Mouse (Mus musculus): ENCODE results near the gene Jmjd8. TPM values are rescaled to one million over a fixed set of nuclear protein-coding genes. Genes with fewer than 3 reads are reported as not detected.

Jmjd8 gene
- polyA plus RNA-seq (2015; fragmentation: Nextera tagmentation; extraction: Ambion mirVana): 29.1 and 29.4 TPM in 2 replicates

DNA sequence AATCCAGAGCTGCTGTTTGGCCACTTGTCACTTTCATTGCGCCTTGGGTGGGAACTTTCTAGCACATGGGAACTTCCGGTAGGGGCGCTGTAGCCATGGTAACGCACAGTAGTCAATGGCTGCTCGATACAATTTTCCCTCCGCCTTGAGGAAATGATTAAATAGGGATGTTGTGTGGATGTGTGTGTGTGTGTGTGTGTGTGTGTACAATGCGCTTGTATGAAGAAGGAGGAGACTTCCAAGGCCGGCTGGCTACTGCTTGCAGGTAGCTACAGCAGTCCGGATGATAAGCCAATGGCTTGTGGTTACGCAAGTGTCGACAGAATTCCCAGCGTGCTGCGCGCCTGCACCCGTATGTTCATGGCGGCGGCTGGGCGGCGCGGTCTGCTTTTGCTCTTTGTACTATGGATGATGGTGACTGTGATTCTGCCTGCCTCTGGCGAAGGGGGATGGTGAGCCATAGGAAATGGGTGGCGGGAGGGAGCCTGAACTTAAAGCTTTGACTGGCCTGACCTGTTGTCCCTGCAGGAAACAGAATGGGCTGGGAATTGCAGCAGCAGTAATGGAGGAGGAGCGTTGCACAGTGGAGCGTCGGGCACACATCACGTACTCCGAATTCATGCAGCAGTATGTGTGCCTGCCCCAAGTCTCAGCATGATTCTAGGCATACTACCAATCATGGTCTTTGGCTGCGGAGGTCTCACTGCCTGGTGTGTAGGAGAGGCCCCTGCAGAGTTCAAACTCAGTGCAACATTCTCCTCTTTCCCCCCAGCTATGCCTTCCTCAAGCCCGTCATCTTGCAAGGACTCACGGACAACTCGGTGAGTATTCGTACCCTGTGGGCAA is at the start of gene Jmjd8:
Gene Jmjd8, plus strand, starts transcription at position 156 of the 846 bp plus-strand sequence.

DNA sequence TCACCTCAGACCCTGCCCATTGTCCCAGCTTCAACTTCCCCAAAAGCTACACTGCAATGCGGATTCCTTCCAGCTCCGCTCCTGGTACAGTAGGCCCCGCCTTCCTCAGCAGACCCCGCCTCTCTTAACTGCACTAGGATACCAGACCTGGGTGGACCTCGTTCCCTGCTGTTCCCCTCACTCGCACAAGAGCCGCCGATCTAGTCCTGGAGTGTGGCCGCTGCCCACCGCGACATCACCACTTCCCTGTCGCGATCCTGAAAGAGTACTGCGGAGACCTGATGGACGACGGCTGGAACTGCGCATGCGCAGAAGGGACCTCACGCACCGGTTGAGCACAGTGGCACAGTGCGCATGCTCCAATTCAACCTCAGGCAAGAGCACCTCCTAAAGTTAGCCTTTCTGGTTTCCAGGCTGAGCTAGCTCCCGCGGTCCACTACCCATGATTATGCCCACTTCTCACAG is 43.4 kb upstream of the Jmjd8 start, which contains the start of gene Haghl:
Gene Haghl, minus strand, starts transcription at position 393 of the 465 bp plus-strand sequence.

DNA sequence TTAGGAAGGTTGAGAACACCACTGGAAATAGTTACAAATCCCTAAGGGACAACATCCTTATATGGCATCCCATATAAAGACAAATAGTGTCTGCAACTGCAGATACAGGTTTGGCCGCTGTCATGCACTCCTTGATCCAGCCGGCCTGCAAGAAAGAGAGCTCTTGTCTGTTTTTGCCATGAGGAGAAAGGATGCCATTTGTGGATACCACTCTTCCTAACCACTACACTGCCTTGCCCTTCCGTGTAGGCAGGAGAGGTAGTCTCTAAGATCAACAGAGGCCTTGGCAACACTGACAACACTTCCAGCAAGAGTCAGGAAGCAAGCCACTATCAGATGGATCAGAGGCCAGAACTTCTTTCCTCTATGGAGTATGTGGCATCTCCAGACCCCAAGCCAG is 42.4 kb upstream of the Jmjd8 start, which contains the start of gene Ccdc78:
Gene Ccdc78, plus strand, starts transcription at position 301 of the 400 bp plus-strand sequence.

DNA sequence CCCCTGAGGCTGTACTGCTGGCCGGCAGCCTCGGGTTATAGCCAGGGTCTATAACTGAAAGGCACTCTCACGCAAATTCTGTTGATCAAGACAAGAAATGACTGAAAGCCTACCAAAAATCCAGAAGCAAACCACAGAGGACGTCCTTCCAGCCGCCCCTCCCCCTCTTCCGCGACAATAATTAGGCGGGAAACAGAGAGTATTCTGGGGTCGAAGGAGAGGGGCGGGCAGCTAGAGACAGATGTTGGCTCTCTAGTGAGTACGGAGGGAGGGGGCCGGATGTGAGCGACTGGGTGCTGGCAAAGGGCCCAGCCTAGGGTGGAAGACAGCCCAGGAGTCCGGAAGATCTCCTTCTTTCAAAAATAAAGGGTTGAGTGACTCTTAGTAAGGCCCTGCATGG is 36.1 kb upstream of the Jmjd8 start, which contains the start of gene Fam173a:
Gene Fam173a, minus strand, starts transcription at position 287 of the 400 bp plus-strand sequence.

DNA sequence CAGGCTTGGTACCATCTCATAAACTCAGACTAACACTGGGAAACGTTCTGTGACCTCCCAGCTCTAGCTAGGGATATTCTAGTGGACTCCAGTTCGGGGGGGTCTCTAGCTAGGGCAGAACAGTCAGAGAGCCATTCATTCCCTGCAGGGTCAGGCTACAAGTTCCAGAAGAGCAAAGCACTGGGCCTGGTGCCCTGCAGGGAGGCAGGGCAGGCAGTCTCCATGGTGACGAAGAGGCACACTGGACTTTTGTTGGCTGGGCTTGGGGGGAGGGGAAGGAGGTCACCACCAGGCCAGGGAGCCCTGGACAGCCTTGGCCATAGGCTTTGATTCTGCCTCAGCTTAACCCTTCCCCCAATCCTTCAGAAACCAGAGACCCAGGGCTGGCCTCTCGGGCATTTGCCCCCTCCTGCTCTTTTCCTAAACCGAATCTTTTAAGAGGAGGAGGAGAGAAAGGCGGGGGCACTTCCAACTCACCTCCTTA is 33.0 kb upstream of the Jmjd8 start, which contains the start of gene AC134908.4:
Gene AC134908.4, minus strand, starts transcription at position 51 of the 484 bp plus-strand sequence.

DNA sequence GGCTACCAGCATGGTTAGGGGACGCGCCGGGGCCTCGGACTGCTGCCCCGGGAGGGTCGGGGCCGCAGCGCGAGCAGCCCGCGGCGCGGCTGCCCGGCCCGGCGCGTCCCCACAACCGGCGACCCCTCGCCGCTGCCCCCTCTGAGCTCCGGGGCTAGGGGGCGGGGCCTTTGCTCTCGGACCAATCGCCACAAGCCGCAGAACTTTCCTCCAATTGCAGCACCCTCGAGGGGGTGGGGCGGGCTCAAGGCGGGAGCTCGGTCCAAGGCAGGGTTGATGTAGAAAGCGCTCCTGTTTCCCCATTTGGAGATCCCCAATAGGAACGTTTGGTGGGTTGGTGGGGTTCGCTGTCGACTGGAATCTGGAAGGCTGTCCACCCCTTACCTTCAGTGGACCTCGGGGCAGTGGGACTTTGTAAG is 31.7 kb upstream of the Jmjd8 start, which contains the start of gene Metrn:
Gene Metrn, minus strand, starts transcription at position 186 of the 419 bp plus-strand sequence.

DNA sequence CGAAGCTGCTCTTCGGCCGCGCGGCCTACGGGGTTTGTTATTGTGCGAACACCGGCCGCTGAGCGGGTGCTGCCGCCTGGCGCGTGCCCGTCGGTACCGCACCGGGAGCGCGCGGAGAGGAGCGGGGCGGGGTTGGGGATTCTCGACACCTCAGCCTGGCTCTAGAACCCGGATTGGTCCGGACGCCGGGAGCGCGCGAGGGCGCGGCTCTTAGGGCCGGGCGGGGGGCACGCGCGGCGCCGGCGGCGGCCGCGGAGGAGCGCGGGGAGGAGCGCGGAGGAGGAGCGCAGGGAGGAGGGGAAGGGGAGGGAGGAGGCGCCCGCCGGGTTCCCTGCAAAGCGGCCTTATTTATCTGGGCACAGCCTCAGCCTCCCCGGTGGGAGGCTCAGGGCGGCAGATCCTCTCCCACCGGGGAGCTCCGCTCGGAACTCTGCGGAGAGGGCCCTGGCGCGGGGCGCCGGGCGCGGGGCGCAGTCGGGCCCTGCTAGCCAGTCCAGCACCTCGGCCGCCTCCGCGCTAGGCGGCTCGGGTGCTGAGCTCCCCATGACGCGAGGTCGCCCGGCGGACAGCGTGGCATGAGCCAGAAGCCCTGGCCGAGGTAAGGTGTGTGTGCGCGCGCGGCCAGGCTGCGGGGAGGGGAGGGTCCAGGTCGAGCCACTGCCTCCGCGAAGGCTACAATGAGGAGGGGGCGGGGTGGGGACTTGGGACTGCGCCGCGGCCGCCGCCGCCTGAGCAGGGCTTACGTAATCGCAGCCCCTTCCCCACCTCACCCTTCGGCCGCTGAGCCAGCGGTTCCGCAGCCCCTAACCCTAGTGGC is 19.7 kb upstream of the Jmjd8 start, which contains the start of gene Fbxl16:
Gene Fbxl16, plus strand, starts transcription at position 297 of the 817 bp plus-strand sequence.

DNA sequence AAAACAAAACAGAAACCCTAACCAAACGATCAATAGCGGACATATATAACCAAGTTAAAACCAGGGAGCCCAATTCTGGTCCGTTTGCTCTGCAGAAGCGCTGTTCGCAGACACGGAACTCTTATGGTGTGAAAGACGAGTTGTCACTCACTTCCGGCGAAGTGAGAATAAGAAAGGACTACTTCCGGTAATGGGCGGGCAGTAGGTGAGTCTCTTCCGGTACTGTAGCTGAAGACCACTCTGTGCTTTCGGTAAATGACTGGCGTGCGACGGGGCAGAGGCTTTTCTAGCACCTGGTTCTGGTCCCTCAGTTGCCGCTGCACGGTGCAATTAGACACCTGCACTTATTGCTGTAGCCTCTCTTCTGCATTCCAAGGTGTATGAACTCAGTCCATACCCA is 5.2 kb upstream of the Jmjd8 start, which contains the start of gene Wdr24:
Gene Wdr24, plus strand, starts transcription at position 176 of the 400 bp plus-strand sequence.

DNA sequence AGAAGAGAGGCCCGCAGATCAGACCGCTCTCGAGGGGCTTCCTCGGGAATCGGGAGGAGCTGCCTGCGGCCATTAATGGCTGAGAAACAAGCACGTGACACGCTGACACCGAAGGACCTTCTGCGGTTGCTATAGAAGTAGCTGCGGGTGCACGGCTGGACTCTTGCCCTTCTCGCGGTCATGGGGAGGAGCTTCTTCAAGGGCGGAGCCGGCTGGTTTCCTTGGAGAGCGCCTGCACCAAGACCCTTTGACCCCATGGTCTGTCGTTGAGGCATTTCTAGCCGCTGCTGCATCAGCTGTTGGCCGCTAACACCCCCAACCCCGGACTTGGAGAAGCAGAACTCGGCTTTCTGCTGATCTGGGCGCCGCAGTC is 4.6 kb downstream of the Jmjd8 start, which contains the start of gene Stub1:
Gene Stub1, minus strand, starts transcription at position 114 of the 373 bp plus-strand sequence.

DNA sequence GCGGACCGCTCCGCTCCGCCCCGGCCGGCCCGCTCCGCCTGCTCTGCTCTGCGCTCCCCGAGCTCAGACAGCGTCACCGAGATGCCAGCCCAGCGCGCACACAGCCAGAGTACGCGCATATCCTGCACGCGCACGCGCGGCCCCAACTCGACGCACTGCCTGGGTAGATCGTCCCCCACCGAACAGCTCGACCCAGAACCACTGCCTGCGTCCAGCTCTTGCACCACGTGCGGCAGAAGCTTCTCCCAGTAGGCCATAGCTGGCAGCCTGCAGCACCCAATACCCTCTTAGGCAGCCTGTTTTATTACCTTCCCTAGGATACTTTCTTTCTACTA is 8.4 kb downstream of the Jmjd8 start, which contains the start of gene Rhbdl1:
Gene Rhbdl1, minus strand, starts transcription at position 220 of the 335 bp plus-strand sequence.

DNA sequence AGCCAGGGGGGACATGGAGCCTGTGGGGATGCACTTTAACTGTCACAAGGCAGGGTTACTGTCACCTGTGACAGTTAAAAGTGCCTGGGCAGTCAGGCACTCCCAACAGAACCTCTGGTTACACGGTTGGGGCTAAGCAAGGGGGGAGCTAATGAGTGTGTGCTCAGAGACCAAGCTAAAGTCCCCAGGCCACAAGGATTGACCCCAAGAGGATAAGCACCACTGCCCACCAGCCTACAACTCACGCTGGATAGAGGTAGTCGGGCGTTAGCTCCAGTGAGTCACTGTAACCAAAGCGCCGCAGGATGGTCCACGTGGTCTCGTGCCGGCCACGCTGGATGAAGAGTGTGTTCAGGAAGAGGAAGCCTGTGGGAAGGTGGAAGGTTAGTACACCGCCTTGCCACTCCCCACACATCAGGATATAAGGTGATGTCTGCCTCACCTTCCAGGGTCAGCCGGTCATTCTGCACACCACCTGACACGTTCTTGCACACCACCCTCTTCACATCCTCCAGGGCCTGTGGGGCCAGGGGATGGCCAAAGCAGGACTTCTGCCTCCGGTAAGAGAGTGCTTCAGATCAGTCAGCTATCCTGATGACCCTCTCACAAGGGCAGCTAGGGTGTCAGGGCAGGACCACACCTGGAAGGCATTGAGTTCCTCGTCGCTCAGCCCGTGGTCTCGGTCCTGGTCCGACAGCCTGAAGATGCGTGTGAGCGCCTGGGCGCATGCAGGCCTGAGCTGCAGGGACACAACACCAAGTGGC is 12.6 kb downstream of the Jmjd8 start, which contains the start of gene Gm20683:
Gene Gm20683, minus strand, starts transcription at position 647 of the 764 bp plus-strand sequence.

DNA sequence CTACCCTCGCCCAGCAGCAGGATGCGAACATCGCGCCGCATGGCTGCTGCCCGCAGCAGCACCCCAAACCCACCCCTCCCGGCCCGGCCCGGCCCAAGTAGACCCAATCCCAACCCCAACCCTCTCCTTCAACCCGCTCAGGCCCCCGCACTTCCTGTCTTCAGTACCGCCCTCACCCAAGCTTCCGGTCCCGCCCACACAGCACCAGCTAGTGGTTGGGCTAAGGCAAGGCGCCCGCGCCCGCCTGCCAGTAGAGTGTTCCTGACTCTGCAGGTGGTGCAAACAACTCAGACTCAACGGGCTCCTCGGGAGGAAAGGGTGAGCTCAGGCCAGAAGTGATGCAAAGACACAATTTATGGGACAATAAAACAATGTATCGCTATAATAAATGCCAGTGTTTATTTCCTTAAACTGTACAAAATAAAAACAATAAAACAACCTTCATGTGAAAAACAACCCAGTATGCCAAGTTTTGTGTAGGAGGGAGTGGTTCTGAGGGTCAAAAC is 15.8 kb downstream of the Jmjd8 start, which contains the start of gene Rhot2:
Gene Rhot2, minus strand, starts transcription at position 456 of the 506 bp plus-strand sequence.

DNA sequence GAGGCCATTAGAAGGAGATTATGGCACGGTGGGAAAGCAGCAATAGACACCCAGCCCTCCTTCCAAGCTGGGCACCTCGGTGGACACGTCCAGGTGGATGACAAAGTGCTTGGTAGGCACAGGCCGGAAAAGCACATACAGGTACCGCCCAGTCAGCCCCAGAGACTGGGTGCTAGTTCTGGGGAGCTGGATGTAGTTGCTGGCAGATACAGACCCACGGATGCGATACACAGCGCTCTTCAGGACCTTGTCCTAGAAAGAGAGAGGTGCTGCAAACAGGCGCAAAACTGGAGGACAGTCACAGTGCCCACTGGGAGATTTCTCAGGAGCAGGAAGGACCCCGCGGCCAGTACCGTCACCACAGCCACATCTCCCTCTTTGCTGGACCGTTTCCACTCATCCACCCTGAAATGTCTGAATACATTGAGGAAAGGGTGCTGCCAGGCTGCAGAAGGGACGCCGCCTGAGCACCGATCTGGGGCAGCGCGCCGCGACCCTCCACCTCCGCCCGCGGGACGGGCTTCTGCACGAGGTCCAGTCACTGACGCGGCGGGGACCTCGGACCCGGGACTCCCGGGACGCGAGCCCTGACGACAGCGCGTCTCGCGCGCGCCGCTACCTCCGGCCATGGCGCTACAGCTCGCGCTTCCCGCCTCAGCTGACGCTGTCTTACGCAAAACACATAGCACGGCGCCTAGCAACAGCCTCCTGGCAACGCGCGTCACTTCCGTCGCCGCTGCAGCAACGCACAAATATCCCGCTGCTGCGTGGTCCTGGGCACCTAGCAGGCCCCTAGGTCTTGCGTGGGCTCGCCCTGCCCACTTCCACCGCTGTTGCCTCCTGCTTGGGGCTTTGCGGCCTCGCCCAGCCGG is 32.4 kb downstream of the Jmjd8 start, which contains the start of gene Wdr90:
Gene Wdr90, minus strand, starts transcription at position 670 of the 872 bp plus-strand sequence.

DNA sequence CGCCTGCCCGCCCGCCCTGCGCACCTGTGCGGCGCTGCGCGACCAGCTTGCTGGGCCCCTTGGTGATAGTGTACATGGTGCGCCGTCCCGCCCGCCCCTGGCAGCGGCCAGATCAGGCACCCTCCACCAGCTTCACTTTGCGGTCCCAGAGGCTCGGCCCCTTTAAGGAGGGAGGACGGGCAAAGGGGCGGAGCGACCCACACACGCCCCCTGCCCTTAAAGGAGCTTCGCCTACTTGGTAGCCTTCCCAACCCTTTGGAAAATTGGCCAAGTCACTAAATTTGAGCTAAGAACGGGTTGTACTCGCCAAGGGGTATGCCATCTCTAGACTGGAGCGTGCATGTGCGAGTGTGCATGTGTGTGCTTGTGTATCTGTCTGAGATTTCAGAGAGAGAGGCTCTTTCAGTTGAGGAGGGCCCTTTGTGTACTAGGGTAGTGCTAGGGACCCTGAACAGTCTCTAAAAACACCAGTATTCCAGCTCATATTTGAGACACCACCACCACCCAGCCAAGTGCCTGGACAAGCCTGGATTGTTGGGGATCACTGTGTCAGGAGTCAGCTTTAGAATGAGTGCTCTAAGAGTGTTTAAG is 40.0 kb downstream of the Jmjd8 start, which contains the start of gene Mcrip2:
Gene Mcrip2, minus strand, starts transcription at position 164 of the 591 bp plus-strand sequence.

DNA sequence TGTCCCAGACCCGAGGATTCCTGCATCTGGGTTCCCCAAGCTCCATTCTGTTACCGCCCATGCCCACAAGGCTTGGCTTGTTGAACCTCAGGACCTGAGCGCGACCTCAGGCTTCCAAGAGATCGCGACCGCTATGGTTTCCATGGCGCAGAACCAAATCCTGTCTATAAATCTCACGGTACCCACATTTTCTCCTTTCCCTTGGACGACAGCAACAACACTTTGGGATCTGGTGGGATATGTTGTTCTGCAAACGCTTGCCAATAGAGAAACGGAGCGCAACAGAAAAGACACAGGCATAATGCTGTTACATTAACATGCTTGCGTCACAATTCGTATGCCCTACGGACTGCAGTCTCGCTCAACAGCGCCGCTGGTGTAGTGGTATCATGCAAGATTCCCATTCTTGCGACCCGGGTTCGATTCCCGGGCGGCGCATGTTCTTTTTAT is 46.1 kb downstream of the Jmjd8 start, which contains the start of gene Mettl26:
Gene Mettl26, plus strand, starts transcription at position 354 of the 450 bp plus-strand sequence.

DNA sequence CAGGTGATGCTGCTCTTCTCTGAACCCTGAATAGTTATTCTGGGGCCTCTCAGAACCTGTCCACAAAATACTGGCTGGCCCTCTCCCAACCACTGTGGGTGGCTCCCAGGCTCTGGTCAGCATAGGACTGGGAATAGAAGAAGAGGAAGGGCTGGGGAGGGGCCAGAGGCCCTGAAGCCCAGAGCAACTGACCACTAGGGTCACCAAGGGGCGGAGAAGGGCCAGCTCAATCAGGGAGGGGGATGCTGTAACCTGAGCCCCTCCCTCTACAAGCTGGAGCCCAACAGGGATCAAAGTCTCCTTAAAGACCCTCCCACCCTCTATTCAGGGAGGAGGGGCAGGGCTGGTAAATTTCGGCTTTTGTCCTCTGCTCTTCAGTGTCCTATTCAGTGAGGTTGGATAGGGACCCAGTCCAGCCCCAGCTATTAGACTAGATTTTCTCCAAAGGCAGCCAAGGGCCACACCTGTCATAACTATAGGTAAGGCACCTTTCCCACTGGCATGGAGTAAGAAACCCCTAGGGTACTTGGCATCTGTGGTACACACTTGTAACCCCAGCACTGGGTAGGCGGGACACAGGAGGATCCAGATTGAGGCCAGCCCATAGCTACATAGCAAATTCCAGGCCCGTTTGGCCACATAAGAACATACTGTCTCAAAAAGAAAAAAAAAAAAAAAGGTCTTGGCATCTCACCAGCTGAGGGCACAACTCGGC is 51.7 kb downstream of the Jmjd8 start, which contains the start of gene Wfikkn1:
Gene Wfikkn1, minus strand, starts transcription at position 663 of the 715 bp plus-strand sequence.

Data from urinary bladder, postnatal 0 days (tissue).